Mouse (Mus musculus): Measurements from ENCODE around the gene Zfp511. TPM values are rescaled to one million over a fixed set of nuclear protein-coding genes. Genes with fewer than 3 reads are reported as not detected.

Gene Zfp511
- polyA plus RNA-seq, 1 experiment from 2014 or later: 62.0 TPM

DNA sequence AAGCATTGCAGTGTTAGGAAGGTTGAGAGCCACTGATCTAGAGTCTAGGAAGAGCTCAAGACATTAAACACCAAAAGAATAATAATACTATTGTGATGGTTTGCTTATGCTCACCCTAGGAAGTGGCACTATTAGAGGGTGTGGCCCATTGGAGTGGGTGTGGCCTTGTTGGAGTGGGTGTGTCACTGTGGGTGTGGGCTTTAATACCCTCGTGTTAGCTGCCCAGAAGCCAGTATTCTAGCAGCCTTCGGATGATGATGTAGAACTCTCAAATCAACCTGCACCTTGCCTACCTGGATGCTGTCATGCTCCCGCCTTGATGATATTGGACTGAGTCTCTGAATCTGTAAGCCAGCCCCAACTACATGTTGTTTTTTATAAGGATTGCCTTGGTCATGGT, 6.5 kb downstream of the Zfp511 start:
- no peak overlapping the region for H3K9ac ChIP-seq (replicated peaks; ENCODE audit: low read depth, low read length)

DNA sequence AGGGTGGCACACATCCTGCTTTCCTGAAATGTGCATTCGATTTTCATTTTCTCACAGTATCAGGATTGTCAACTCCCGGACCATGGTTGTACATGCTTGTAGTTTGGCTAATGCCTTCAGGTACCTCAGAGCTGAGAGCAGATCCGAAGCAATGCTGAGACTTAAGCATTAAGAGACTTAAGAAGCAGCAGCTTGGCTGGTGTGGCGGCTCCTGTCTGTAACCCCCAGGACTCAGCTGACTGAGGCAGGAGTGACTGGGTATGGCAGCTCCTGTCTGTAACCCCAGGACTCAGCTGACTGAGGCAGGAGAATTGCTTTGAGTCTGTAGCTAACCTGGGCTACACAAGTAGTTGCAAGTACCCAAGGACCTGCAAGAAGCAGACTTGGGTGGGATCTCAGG, 9.4 kb downstream of the Zfp511 start:
- no peak for ATAC-seq
- H3K27ac ChIP-seq (ENCODE audit: low read length): no peak overlapping the region
- H3K27me3 ChIP-seq (replicated peaks; ENCODE audit: control insufficient read depth, insufficient read depth, low read length): peaks cover 51% of the 10 kb centered on the region
- no peak overlapping the region for H3K4me2 ChIP-seq (ENCODE audit: low read length)
- no peak overlapping the region for H3K4me3 ChIP-seq (replicated peaks; ENCODE audit: low read length)
- no peaks in the 10 kb centered on the region for H3K9me3 ChIP-seq (ENCODE audit: control insufficient read depth, low read length)
- peaks cover 4% of the 10 kb centered on the region for H3K36me3 ChIP-seq (ENCODE audit: control insufficient read depth, insufficient read depth)
- H3K9ac ChIP-seq (replicated peaks; ENCODE audit: low read depth, low read length): no peak overlapping the region
- H3K4me1 ChIP-seq (replicated peaks; ENCODE audit: control insufficient read depth, insufficient read depth, low read length): peaks cover 23% of the 10 kb centered on the region
- WGBS: 74% methylated on average over 4 of the region's 4 CpGs

More for the DNA sequence above, 6.5 kb downstream of the Zfp511 start:
- Histone ChIP-seq H3K4me1 (replicated peaks; ENCODE audit: control insufficient read depth, insufficient read depth, low read length) (peaks cover 3% of the 10 kb centered on the region), H3K27me3 (replicated peaks; ENCODE audit: control insufficient read depth, insufficient read depth, low read length) (peaks cover 26% of the 10 kb centered on the region), H3K36me3 (ENCODE audit: control insufficient read depth, insufficient read depth) (peaks cover 6% of the 10 kb centered on the region), H3K27ac (ENCODE audit: low read length) (no peak overlapping the region), H3K4me2 (ENCODE audit: low read length) (no peak overlapping the region), H3K4me3 (replicated peaks; ENCODE audit: low read length) (no peak overlapping the region), H3K9me3 (ENCODE audit: control insufficient read depth, low read length) (no peaks in the 10 kb centered on the region)
- WGBS: 63% methylated on average over 3 of the region's 3 CpGs
- no peak for ATAC-seq

DNA sequence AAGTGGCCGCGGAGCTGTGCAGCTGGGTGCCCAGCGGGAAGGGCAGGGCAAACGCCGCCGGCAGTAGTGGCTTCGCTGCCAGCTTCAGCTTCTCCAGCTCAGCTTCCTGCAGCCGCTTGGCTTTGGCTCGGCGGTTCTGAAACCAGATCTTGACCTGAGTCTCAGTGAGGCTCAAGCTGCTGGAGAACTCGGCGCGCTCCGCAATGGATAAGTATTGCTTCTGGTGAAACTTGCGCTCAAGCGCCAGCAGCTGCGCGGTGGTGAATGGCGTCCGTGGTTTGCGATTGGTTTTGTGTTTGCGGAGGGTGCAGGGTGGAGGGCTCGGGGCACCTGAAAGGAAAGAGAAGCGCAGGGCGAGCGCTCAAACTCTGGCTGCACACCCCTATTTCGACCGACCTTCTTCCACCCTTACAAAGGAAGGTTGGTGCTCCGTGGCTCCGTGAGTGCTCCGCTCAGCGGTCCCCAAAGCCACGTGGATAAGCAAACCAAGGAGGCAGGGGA, 11.7 kb downstream of the Zfp511 start:
- peaks cover 23% of the 10 kb centered on the region for H3K4me1 ChIP-seq (replicated peaks; ENCODE audit: control insufficient read depth, insufficient read depth, low read length)
- ATAC-seq: peak; percentile 34
- H3K4me2 ChIP-seq (ENCODE audit: low read length): peak overlapping the region; percentile 65
- peak overlapping the region; percentile 42 for H3K4me3 ChIP-seq (replicated peaks; ENCODE audit: low read length)
- under 1% methylated on average over 33 of the region's 33 CpGs for WGBS
- peak overlapping the region; percentile 38 for H3K9ac ChIP-seq (replicated peaks; ENCODE audit: low read depth, low read length)
- H3K9me3 ChIP-seq (ENCODE audit: control insufficient read depth, low read length): no peaks in the 10 kb centered on the region
- no peak overlapping the region for H3K27ac ChIP-seq (ENCODE audit: low read length)
- no peaks in the 10 kb centered on the region for H3K36me3 ChIP-seq (ENCODE audit: control insufficient read depth, insufficient read depth)
- H3K27me3 ChIP-seq (replicated peaks; ENCODE audit: control insufficient read depth, insufficient read depth, low read length): peaks cover 71% of the 10 kb centered on the region

DNA sequence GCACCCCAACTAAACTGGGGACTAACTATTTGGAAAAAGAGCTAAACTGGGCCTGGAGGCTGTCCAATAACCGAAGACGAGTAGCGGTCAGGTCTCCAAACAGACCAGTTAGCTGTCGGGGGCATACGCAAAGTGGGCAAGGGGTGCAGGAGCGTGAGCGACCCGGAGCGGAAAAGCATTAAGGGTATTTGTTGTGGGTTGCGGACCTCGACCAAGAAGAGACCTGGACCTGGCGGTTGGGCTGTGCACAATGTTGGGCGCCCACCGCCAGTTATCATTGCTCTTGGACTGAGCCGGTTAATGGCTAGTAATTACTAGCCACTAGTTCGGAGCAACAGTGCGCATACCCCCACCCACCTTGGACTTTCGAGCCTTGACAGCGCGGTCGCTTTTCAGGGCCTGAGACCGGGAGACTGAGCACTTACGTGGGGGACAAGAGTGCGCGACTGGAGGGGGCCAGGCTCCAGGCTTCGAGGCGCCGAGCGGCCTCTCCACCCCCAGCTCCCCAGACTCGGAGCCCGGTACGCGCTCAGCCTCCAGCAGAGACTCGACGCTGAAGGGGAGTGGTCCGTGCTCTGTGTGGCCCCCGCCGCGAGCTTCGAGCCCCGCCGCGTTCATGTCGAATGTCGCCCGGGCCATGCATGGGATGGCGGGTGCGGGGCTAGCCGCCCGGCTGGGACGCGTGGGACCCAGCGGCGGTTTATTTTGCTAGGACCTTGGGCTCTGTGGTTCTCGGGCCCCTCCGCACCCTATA, 12.3 kb downstream of the Zfp511 start, which contains the start of gene Msx3:
TSS of gene Msx3 (minus strand) at position 729 of the 754 bp plus-strand sequence.
- Histone ChIP-seq H3K4me2 (ENCODE audit: low read length) (peak within 1 kb of the TSS; percentile 65), H3K27me3 (replicated peaks; ENCODE audit: control insufficient read depth, insufficient read depth, low read length) (peaks cover 77% of the 10 kb centered on the region), H3K9ac (replicated peaks; ENCODE audit: low read depth, low read length) (peak within 1 kb of the TSS; percentile 38), H3K36me3 (ENCODE audit: control insufficient read depth, insufficient read depth) (no peaks in the 10 kb centered on the region), H3K9me3 (ENCODE audit: control insufficient read depth, low read length) (no peaks in the 10 kb centered on the region), H3K4me1 (replicated peaks; ENCODE audit: control insufficient read depth, insufficient read depth, low read length) (peaks cover 23% of the 10 kb centered on the region), H3K4me3 (replicated peaks; ENCODE audit: low read length) (peak within 1 kb of the TSS; percentile 42), H3K27ac (ENCODE audit: low read length) (no peak within 1 kb of the TSS)
- peak; percentile 39 for ATAC-seq
- under 1% methylated on average over 56 of the region's 56 CpGs for WGBS

DNA sequence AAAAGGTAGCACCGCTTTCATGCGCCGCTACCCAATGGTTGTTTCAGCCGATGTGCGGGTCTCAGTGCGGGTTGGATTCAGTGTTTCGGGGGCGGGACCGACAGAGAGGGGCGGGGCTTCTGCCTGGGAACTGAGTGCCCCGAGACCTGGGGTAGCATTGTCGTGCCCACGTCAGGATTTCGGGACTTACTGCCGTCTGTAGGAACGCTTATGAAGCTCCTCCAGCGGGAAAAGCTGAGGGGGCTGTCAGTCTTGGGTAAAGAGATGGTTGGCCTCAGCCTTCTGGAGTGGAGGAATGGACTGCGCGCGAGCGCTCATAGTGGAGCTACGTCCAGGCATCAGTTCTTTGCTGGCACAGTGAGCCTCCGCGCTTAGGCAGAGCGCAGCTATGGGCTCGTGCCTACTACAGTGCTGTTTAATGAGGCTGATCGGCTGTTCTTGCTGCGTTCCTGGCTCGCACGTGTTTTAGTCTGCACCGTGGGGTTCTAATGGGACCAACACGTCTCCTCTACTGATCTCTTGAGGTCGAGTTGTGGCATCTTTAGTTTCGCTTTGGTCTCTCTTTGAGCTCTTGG, 13.0 kb downstream of the Zfp511 start:
- peak overlapping the region; percentile 42 for H3K4me3 ChIP-seq (replicated peaks; ENCODE audit: low read length)
- H3K4me2 ChIP-seq (ENCODE audit: low read length): peak overlapping the region; percentile 65
- H3K36me3 ChIP-seq (ENCODE audit: control insufficient read depth, insufficient read depth): no peaks in the 10 kb centered on the region
- H3K9ac ChIP-seq (replicated peaks; ENCODE audit: low read depth, low read length): 0 out of 2 replicates have a peak overlapping the region, but pooled peaks have one; percentile 28
- H3K4me1 ChIP-seq (replicated peaks; ENCODE audit: control insufficient read depth, insufficient read depth, low read length): peaks cover 23% of the 10 kb centered on the region
- peak; percentile 79 for ATAC-seq
- WGBS: under 1% methylated on average over 34 of the region's 34 CpGs
- H3K27ac ChIP-seq (ENCODE audit: low read length): no peak overlapping the region
- H3K27me3 ChIP-seq (replicated peaks; ENCODE audit: control insufficient read depth, insufficient read depth, low read length): peaks cover 77% of the 10 kb centered on the region
- no peaks in the 10 kb centered on the region for H3K9me3 ChIP-seq (ENCODE audit: control insufficient read depth, low read length)

DNA sequence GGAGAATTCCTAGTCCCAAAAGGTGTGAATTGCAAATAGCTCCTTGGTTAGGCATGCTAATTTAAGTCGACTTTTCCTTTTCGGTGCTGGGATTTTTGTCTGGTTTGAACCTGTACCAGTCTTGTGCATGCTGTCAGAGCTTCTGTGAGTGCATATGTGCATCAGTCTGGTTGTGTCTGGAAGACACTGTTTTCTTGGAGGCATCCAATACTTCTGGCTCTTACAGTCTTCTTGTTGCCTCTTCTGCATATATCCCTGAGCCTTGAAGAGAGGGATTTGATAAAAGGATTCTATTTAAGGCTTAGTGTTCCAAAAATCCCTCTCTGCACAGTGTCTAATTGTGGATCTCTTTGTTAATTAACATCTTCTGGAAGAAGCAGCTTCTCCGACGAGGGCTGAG, 17.9 kb downstream of the Zfp511 start:
- H3K9ac ChIP-seq (replicated peaks; ENCODE audit: low read depth, low read length): no peak overlapping the region
- peaks cover 20% of the 10 kb centered on the region for H3K4me1 ChIP-seq (replicated peaks; ENCODE audit: control insufficient read depth, insufficient read depth, low read length)
- H3K4me2 ChIP-seq (ENCODE audit: low read length): no peak overlapping the region
- no peak overlapping the region for H3K4me3 ChIP-seq (replicated peaks; ENCODE audit: low read length)
- no peaks in the 10 kb centered on the region for H3K9me3 ChIP-seq (ENCODE audit: control insufficient read depth, low read length)
- H3K36me3 ChIP-seq (ENCODE audit: control insufficient read depth, insufficient read depth): no peaks in the 10 kb centered on the region
- no peak overlapping the region for H3K27ac ChIP-seq (ENCODE audit: low read length)
- WGBS: 54% methylated on average over 4 of the region's 4 CpGs
- peaks cover 38% of the 10 kb centered on the region for H3K27me3 ChIP-seq (replicated peaks; ENCODE audit: control insufficient read depth, insufficient read depth, low read length)
- ATAC-seq: no peak

DNA sequence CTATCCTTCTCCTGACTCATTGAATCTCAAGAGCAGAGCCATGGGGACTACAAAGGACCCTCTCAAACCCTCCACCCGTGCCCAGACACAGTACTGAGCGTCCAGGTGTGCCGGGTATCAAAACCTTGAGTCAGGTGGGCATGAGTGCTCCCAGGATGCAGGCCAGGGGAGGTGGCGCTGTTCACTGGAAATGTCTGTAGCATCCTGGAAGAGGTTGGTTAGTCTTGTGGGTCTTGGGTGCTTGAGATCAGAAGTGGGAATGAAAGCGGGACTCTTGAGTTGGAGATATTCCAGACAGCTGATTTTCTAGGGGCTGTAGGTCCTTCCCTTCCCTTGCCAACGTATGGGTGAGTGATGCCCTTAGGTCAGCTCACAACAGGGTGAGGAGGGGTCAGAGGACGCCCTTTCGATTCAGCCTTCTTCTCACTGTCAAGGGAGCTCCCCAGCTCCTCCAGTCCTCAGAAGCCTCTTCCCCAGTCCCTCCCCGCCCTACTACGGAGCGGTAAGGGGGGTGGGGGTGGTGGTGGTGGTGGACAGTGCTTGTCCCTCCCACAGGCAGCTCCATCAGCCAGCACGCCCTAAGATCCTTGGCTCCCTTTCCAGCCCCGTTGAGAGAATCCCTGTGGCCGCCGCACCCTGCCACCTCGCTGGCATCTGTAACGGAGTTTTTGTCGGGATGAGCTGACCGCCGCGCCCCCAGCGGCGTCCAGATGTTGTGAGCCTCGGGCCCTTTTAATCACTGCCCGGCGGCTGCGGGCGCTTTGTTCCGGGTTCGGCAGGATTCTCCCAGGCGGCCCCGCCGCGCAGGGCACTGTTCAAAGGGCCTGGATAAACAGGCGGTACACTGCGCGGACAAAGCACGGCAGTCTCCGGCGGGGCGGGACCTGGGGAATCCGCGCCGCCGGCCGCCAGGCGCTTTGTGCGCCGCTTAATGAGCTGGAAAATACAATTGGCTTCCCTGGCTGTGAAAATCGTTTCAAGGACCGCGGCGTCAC, 21.5 kb downstream of the Zfp511 start:
- Histone ChIP-seq H3K4me2 (ENCODE audit: low read length) (peak overlapping the region; percentile 86), H3K27me3 (replicated peaks; ENCODE audit: control insufficient read depth, insufficient read depth, low read length) (peaks cover 10% of the 10 kb centered on the region; the same call in 1 of the 2 replicates), H3K9me3 (ENCODE audit: control insufficient read depth, low read length) (no peaks in the 10 kb centered on the region), H3K4me3 (replicated peaks; ENCODE audit: low read length) (peak overlapping the region; percentile 61), H3K36me3 (ENCODE audit: control insufficient read depth, insufficient read depth) (no peaks in the 10 kb centered on the region), H3K9ac (replicated peaks; ENCODE audit: low read depth, low read length) (peak overlapping the region; percentile 87), H3K27ac (ENCODE audit: low read length) (peak overlapping the region; percentile 29), H3K4me1 (replicated peaks; ENCODE audit: control insufficient read depth, insufficient read depth, low read length) (peaks cover 34% of the 10 kb centered on the region)
- 2% methylated on average over 53 of the region's 53 CpGs for WGBS
- ATAC-seq: peak; percentile 62

DNA sequence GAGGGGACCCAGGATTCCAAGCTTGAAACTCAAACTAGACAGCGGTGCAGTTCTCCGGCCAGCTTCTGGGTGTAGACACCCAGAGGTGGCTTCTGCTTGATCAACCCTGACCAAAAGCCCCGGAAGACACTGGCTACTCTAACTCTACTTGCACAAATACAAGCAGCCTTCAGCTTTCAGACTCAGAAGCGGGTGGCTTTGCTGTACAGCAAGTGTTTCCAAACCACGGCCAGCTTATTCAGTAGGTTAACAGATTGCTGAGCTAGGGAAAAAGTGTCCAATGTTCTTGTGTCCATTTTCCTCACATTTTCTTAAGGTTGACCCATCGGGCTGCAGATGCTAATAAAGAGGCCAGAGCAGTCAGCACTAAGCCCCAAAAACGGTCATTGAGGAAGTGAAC, 22.3 kb downstream of the Zfp511 start:
- Histone ChIP-seq H3K9me3 (ENCODE audit: control insufficient read depth, low read length) (no peaks in the 10 kb centered on the region), H3K4me3 (replicated peaks; ENCODE audit: low read length) (peak overlapping the region; percentile 61), H3K27ac (ENCODE audit: low read length) (peak overlapping the region; percentile 29), H3K4me2 (ENCODE audit: low read length) (peak overlapping the region; percentile 86), H3K9ac (replicated peaks; ENCODE audit: low read depth, low read length) (peak overlapping the region; percentile 87), H3K4me1 (replicated peaks; ENCODE audit: control insufficient read depth, insufficient read depth, low read length) (peaks cover 34% of the 10 kb centered on the region), H3K36me3 (ENCODE audit: control insufficient read depth, insufficient read depth) (no peaks in the 10 kb centered on the region), H3K27me3 (replicated peaks; ENCODE audit: control insufficient read depth, insufficient read depth, low read length) (peaks cover 2% of the 10 kb centered on the region; the same call in 1 of the 2 replicates)
- no peak for ATAC-seq
- WGBS: 9% methylated on average over 7 of the region's 7 CpGs

All from forebrain, embryonic 16.5 days (tissue).